Mouse (Mus musculus) kidney, adult 8-10 months (tissue): Measurements from ENCODE around the gene Apol8.

Experiments used
- DNase-seq, 2 experiments: peaks; one replicate each; pipeline ENCODE4 v3.0.0; 2022

Gene Apol8

DNA sequence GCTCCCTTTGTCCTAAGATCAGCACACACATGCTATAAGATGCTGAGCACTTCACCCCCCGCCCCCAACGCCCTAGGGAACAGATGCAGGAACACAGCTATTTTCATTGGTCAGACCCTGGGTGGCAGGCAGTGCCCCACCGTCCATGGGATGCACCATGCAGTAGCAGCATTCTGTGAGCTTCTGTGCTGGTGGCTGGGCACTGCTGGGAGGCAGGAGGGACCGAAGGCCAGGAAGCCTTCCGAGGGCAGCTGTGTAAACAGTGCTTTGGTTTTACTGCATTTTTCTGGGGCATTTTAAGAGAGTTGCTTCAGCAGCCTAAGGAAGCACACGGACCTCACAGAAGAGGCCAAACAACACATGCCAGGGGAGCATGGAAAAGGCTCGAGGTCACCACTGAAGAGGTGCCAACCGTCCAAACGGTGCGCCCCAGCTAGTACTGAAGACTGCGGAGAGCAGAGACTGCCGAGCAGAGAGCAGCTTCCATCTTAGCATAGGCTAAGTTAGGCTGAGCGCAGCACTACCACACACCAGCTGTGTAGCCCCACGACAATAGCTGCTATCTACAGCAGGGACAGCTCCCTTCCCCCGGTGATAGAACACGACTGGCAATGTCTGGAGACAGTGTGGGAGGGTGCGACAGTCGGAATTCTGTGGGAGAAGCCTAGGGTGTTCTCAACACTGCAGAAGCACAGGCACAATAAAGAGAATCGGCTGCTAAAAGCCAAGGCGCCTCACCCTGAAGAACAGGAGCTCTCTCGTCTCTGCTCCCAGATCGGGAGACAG, 27.4 kb upstream of the Apol8 start:
- DNase-seq: no peak

DNA sequence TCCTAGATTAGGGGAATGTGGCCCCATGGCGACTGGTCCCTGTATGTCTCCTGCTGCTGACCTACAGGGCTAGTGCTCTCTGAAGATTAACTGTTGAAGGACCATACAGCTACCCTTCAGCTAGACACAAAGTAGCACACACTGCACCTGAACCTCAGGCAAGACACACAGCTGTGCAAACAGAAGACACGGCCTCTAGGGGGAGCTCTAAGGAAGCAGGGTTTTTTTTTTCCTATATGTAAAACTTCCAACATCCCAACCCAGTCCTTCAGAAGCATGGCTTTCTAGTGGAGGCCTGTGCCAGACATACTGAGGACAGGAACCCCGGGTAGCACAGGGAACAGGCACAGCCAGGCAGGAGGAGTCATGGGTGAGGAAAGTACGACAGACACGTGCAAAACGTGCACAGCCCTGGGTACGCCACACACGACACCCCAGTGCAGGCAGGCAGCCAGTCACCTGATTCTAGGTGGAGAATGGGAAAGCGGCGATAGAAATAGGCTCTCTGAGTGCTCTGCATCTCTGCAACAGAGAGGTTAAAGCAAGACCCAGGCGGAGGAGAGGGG, 25.7 kb upstream of the Apol8 start:
- peak in 1 of 2 experiments; percentile 58 for DNase-seq

DNA sequence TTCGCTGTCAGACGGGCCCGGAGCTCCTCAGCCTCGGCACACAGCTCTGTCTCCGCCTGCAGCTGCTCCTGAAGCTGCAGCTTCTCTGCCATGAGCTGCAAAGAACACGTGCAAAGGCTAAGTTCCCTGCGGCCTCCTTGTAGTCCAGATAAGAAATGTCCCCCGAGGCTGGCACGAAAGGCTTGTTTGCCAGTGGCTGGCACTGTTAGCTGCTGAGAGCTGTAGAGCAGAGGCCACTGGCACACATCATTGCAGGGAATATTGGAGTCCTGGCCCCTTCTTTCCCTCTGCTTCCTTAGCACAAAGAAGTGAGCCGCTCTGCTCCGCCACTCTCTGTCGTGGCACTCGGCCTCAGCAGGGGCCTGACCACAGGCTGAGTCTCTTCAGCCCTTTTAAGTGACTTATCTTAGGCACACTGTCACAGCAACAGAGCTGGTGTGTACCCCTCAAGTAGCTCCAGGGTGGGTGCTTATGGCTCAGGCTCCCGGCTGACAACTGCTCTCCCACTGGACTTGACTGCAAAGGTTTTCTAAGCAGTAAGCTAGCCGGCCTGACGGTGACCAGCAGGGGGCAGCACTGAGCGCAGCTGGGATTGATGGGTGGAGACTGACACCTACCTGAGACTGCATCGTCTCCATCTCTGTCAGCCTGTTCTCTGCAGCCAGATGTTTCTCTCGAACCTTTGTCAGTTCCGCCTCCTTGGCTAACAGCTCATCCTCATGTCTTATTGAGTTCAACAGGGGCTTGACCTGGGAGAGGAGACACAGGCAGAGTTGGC, 18.6 kb upstream of the Apol8 start:
- peak in 1 of 2 experiments; percentile 82 for DNase-seq

DNA sequence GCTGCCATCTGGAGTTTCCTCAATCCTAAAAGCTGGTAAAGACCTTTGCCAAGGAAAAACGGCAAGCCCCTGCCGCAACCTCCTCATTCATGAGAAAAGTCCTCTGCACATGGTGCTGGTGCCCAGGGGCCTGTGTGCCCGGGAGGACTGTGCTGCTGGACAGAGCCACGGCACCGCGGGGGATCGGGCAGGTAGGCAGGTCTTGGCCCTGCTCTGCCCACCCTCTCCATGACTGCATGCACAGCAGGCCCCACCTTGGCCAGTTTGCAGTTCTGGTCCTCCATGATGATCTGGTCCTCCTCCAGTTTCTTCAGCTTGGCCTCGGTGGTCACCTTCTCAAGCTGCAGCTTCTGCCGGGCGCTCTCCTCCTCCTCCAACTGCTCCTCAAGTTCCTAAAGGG, 17.5 kb upstream of the Apol8 start:
- no peak for DNase-seq

DNA sequence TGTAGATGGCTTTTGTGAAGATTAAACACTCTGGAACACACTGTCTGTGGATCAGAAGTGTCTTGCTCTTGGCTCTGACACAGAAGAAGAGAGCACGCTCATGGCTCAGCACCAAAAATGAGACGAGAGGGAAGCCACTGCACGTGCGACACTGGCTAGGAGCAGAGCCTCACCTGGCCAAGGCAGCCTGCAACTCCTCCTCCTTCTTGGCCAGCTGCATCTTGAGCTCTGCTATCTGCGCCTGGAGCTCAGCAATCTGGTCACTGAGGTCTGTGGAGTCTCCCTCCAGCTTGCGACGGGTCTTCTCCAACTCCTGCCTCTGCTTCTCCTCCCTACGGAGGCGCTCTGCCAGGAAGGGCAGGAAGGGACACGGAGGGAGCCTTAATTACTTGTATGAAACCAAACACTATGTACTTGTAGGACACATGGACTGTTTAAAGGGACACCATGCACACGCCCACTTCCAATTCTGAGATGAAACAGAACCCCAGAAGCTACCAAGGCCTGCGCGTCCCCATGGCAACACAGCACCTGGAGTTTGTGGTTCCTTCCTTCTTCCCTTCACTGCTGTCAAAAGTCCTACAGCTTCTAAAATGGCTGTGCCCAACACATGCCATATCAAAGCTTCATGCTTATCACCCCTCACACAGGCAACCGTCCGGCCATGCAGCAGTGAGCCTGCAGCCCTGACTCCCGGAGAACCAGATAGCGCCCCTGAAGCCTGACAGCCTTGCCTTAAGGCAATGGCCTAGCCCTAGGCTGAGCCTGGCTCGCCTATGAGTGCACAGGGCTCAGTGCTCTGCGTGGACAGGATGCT, 16.5 kb upstream of the Apol8 start:
- DNase-seq: no peak

DNA sequence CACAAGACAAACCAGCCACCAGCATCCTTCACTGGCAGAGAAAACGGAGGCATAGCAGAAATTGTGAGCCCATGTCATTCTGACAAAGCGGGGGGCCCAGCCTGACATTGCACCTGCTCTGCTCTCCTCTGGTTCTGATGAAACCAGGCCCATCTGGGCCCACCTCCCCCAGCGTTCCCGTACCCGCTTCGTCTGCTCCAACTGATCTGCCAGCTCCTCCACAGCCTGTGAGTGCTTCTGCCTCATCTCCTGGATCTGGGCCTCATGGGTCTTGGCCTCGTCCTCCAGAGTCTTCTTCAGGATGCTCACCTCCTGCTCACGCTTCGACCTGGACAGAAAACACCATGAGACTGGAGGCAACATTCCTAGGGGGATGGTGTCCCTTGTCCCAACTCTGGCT, 14.1 kb upstream of the Apol8 start:
- no peak for DNase-seq

DNA sequence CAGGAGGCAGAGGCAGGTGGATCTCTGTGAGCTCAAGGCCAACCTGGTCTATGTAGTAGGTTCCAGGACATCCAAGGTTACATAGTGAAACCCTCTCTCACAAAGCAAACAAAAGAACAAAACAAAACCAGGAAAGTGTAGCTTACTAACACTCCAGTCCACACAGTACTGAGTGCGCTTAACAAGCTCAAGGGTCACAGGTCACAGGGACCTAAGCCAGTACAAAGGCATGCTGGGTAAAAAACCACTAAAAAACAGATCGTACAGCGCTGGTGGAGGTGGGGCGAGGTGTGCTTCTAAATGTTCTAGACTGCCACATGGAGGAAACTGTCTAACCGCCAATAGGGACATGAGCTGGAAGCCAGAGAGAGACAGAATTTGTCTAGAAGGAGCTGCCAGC, 13.5 kb upstream of the Apol8 start:
- DNase-seq: no peak

DNA sequence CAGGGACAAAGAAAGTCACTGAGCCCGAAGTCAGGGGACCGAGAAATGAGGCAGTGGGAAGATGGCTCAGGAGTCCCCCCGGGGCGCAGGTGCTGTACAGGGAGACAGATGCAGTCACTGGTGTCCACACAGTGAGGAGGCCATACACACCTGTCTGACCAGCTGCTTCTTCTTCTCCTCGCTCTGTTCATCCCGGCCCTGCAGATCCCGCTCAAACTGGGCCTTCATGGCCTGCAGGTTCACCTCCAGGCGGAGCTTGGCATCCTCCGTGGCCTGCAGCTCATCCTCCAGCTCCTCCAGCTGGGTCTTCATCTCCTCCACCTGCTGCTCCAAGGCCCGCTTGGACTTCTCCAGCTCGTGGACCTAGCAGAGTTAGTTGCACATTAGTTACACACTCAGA, 10.2 kb upstream of the Apol8 start:
- no peak for DNase-seq

DNA sequence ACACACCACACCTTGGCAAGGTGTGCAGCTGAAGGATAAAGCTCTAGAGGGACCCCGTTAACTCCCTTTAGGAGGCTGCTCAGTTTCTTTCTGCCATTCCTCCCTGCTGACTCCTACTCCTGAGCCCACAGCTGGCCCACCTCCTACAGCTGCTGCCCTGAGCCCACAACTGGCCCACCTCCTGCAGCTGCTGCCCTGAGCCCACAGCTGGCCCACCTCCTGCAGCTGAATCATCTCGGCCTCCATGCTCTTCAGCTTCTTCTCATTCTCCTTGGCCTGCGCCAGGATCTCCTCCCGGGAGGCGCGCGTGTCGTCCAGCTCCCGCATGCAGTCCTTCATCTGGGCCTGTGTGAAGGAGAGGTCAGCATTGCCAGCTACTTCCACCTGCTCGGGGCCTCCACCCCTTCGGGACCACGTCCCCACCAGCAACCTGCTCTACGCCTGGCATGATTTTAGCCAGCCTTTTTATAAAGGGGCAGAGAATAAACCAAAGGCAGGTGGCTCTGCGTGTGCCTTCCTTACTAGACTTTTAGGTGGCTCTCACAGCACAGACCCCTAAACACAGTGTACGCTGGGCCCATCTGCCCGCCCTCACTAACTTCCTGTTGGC, 8.8 kb upstream of the Apol8 start:
- no peak for DNase-seq

DNA sequence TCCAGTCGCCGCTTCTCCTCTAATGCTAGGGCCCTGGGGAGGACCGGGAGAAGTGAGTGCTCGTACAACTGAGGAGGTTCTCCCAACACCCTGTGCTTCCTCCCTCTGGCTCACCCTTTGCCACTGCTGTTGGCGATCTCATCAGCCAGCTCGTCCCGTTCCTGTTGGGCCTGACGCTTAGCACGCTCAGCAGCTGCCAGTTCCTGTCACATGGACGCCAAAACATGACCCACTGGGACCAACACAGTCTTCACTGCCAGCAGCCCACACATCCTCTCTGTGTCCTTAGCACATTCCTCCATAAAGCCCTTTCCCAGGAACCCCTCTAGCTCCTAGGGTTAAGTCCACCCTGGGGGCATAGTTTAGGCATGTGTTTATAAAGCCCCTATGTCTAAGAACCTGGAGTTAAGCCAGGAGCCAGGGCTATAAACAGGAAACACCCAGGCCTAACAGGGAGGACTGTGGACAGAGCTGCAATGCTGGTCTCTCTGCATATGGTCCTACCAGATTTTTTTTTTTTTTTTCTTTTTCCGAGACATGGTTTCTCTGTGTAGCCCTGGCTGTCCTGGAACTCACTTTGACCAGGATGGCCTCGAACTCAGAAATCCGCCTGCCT, 7.7 kb upstream of the Apol8 start:
- peak; percentile 45 to 51 for DNase-seq

DNA sequence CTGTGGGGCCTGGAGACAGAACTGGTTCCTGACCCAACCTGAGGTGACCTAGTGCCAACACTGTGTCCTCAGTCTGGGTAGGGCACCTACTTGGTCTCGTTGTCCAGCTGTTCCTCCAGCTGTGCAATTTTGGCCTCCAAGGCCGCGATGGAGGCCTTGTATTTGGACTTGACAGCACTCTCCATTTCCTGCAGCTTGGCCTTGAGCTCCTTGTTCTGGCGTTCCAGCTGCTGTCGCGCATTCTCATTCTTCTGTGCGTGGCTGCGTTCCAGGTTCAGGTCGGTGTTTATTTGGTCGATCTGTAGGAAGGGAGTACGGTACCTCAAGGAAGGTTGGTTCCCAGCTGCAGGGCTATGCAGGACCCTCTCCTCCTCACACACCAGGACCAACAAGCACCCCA, 6.9 kb upstream of the Apol8 start:
- DNase-seq: no peak

DNA sequence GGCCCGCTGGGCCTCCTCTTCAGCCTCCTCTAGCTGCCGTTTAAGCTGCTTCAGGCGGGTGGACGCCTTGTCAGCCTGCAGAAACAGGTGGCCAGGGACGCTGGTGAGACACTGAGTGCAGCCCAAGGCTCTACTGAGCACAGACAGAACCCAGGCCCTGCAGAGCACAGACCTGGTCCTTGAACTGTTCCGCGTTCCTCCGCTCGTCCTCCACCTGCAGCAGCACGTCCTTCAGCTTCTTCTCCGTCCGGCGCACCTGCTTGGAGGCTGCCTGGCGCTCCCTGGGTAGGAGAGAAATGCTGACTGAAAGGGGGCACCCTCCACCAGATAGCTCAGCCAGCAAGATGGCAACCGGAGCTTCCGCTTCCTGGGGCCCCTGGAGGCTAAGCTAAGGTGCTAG, 6.2 kb upstream of the Apol8 start:
- no peak for DNase-seq

DNA sequence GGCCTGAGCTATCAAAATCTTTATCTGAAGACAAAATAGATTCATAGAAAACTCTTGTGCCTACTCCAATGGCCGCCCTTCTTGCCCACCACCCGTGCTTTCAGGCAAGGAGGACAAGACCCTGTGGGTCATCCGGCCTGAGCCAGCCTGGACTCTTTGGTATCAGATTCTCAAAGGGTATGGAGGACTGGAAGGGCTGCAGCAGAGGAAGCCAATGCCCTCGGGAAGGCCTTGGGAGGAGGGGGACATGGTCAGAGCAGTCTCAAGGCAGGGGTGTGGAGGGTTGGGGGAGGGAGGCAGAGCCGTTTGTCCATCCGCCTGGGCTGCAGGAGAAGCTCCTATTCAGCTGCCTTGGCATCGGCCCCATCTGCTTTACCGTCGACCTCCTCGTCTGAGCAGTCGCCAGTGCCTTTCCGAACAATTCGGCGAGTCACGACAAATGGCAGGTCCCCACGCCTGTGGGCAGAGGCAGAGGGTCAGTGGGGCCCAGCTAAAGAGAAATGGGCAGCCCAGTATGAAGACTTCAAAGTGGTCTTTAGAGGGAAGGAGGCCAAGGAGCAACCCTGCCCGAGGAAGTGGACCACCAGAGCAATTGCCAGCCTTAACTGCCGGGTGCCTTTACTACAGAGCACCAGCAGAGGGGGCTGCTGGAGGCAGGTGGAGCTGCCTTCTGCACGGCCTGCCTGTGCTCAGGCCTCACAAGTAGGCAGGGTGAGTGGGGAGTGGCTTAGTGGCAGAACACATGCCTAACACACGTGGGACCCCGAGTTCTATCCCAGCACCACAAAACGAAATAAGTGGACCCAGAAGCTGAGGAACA, 5.0 kb upstream of the Apol8 start:
- DNase-seq: peak in 1 of 2 experiments; percentile 32

DNA sequence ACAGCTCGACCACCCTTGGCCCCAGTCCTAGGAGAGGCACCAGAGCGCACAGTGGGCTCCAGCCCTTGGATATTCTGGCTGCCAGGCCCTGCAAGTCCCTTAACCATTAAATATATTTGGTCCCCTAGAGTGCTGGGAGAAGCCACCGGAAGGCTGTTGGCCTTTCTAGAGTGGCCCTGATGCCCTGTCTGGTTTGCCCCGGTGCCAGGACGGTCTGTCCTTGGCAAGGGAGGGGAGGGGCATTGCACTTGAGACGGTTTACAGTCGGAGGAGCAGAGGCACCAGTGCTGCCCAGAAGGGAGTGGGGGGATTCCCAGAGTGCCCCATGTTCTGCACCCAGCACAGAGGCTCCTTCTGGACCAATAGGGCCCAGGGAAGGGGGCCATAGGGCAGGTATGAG, 4.3 kb upstream of the Apol8 start:
- no peak for DNase-seq

DNA sequence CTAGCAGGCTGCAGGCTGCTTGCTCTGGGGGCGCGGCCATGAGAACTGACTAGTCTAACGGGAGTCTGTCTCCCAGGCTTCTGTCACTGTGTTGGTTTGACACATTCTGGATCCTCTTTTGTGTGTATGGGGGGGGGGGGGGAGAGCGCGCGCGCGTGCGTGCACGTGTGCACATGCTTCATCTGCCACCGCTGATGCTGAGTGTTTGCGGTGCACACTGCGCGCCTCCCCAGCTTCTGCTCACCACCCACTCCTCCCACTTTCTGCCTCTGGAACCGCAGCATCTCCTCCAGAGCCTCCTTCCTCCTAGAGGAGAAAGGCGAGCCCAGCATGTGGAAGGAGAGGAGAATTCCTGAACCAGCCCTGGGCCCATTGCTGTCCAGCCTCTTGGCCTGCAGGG, 3.2 kb upstream of the Apol8 start:
- no peak for DNase-seq

DNA sequence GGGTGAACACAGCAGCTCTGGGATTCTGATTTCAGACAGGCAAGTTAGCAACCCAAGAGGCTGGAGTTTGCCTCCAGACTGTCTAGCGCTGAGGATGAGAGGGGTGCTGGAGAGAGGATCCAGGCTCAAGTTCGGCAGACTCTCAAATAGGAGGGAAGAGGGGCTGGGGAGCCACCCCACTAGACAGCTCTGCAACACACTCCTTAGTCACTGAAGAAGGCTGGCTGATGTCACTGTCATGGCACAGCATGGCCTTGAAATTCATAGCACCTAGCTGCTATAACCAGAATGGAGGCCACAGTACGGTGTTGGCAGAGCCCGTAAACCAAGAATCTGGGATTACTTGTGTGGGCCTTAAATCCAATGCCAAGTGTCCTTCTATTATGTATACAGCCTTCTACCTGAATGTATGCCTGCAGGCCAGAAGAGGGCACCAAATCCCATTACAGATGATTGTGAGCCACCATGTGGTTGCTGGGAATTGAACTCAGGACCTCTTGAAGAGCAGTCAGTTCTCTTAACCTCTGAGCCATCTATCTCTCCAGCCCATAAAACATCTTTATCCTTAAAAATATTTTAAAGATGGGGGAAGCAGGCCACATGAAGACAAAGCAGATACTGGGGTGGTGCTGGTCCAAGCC, 903 bp upstream of the Apol8 start:
- no peak for DNase-seq

DNA sequence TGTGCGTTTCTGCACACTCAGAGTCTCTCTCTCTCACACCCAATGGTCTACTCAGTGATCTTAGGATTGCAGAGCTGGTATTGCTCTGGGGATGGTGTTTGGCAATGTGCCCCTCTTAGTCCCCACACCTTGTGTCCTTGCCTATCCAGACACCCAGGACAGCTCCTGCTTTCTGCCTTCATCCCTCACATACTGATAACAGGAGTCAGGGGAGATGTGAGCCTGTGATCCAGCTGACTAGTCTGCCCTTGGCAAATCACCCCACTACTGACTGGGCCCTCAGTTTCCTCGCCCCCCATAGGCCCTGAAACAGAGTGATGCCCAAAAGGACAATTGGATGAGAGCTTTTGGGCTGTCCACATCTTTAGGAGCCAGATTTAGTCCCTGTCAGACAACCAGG, 722 bp downstream of the Apol8 start:
- DNase-seq: no peak

DNA sequence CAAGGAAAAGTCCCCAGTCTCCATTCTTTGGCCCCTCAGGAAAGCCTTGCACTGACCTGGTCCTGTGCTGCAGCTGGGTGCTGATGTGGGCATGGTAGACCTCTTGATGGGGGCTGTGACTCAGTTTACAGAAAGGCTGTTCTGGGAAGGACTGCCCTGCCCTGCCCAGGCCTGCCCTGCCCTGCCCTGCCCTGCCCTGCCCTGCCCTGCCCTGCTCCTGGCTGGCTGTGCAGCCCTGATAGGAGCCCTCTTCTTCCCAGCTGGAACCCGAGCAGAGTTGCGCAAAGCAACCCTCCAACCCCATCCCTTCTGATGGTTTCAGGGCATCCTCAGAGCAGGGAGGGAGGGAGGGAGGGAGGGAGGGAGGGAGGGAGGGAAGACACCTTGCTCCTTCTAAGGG, 1.7 kb downstream of the Apol8 start:
- DNase-seq: no peak

DNA sequence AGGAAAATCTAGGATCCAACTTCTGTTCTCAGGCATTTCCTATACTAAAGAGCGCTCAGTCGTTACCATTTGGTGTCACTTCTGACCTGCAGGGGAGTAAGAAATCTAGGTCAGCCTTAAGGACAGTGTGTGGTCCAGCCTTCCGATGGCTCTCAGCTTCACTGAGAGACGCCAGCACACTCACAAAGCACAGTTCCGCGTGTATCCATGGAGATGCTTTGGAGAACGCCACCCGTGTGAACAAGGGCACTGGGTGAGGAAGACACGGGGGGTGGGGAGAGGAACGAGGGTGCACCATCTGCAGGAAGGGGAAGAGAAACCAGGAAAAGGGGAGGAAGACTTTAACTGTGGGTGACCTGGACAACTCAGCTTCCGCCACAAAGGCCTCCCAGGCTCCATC, 4.4 kb downstream of the Apol8 start:
- no peak for DNase-seq

DNA sequence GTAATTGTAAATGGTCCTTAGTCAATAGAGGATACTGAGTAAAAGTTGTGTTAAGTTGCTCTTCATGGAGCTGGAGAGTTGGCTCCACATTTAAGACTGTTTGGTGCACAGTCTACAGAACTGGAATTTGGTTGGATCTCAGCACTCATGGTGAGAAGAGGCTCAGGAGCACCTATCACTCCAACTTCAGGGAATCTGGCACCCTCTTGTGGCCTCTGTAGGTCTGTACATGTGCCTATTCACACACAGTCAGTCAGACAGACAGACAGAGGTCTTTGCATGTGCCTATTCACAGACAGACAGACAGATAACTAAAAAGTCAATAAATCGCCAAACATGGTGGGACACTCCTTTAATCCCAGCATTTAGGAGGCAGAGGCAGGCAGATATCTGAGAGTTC, 6.3 kb downstream of the Apol8 start:
- DNase-seq: peak in 1 of 2 experiments; percentile 52

DNA sequence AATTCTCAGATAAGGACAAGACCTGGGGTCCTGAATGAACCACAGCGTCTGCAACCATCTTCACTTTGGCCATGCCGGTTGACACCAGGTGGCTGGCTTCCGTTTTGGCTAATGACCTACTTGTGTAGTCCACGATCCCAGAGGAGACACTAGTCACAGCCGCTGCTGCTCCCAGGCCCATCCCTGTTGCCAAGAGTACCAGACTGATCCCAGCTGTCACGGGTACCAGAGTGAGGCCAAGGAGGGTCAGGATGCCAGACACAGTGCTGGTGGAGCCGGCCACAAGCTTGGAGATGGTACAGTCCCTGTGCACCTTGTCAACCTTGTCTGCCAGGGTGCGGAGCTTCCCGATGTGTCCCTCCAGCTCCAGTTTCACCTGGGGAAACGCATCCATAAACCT, 7.1 kb downstream of the Apol8 start:
- no peak for DNase-seq
